Mouse (Mus musculus) layer of hippocampus, adult 6 months (tissue): ENCODE measurements around the gene Olfr844. TPM values are rescaled to one million over a fixed set of nuclear protein-coding genes. Genes with fewer than 3 reads are reported as not detected.

Experiments
- long read RNA-seq, 2 experiments: library from polyadenylated mRNA; unstranded; transcript quantifications; one replicate each; pipeline ENCODE4 v2.0.0; 2019 to 2020
- polyA plus RNA-seq: library from polyadenylated mRNA; unstranded; fragments of <200 nt; fragmentation: Nextera tagmentation; gene quantifications from 2 replicates; pipeline ENCODE4 v1.2.3, GENCODE M21; 2021

Olfr844 gene
- polyA plus RNA-seq, result not detected in 2 replicates
- long read RNA-seq, experiment 1, result 0 reads
- long read RNA-seq, experiment 2, result 0 reads

DNA sequence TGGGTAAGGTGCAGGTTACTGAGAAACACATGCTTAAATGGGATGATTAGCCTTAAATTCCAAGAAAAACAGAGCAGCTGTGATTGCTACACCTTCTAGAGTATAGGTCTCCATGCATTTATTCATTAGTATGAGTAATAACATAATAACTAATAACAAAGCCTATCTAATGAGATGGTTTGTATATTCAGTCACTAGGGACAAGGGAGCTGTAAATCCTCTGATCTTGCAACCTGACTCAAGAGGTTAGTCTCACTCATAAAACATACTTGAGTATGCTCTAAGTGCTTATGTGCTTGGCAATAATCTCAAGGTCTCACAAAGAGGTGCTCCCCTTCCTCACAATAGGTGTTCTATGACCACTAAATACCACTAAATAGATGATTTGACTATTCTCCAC, at the start of gene Olfr844:
TSS of gene Olfr844 (plus strand) at position 301 of the 400 bp plus-strand sequence.

DNA sequence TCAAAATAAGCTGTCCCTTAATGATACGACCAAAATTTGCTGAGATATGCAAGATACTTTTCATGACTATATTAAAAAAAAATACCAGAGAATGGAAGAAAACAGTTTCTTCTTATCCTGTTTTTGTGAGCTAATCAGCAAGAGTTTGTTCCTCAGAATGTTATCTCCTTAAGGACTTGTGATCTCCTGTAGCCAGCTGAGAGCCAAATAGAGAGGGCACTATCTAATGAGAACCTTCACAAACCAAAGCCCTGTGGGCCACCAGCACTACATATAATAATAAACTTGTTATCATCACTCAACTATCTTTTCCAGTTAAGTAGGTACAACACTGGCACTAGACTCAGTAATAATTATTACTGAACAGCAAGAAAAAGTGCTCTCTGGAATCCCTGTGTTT, 20.0 kb downstream of the Olfr844 start, which contains the start of gene Olfr845:
TSS of gene Olfr845 (plus strand) at position 301 of the 400 bp plus-strand sequence.

GRCm38 (mm10) chr9:19363905-19364304, 47.8 kb downstream of the Olfr844 start, which contains the start of gene Olfr846:
Gene Olfr846, minus strand, starts transcription at chr9:19364005.

Other genes starting within 250 kb of the Olfr844 start
- not detected in 2 replicates for gene Olfr836, start 196.0 kb upstream of the Olfr844 start, polyA plus RNA-seq
- not detected in 2 replicates for gene Olfr837, start 180.0 kb upstream of the Olfr844 start, polyA plus RNA-seq
- gene Olfr839-ps1, start 139.0 kb upstream of the Olfr844 start, polyA plus RNA-seq, result not detected in 2 replicates
- not detected in 2 replicates for gene Olfr843, start 64.4 kb upstream of the Olfr844 start, polyA plus RNA-seq
- not detected in 2 replicates for gene Olfr845, start 20.1 kb downstream of the Olfr844 start, polyA plus RNA-seq
- gene Olfr846, start 47.7 kb downstream of the Olfr844 start, polyA plus RNA-seq, result not detected in 2 replicates
- gene Olfr847, start 62.3 kb downstream of the Olfr844 start, polyA plus RNA-seq, result not detected in 2 replicates
- gene Olfr849, start 123.9 kb downstream of the Olfr844 start, polyA plus RNA-seq, result not detected in 2 replicates
- gene Olfr850, start 161.9 kb downstream of the Olfr844 start, polyA plus RNA-seq, result not detected in 2 replicates
- not detected in 2 replicates for gene Olfr851, start 176.9 kb downstream of the Olfr844 start, polyA plus RNA-seq
- gene Olfr853, start 224.7 kb downstream of the Olfr844 start, polyA plus RNA-seq, result not detected in 2 replicates